Mouse (Mus musculus) CH12.LX (cell line): ENCODE measurements around the gene Fam185a. TPM values are rescaled to one million over a fixed set of nuclear protein-coding genes. Genes with fewer than 3 reads are reported as not detected.

ENCODE experiments used
- DNase-seq: peaks from one replicate; pipeline ENCODE4 v3.0.0-alpha.2; 2013; ENCODE audit errors: extremely low read depth
- H3K27ac ChIP-seq: 2 replicates; pipeline ENCODE4 v1.5.1; 2012; ENCODE audit warnings: low read depth, mild to moderate bottlenecking, control low read depth, moderate library complexity; ENCODE audit not compliant: insufficient read depth
- H3K27me3 ChIP-seq: replicated peaks from 2 replicates; pipeline ENCODE3; 2012; ENCODE audit warnings: inconsistent platforms
- H3K36me3 ChIP-seq, 2 experiments: replicated peaks in 1 of 2; 2 replicates each; pipeline versions ENCODE3 to v1.6.1; 2012; ENCODE audit warnings: inconsistent platforms in 1 of 2, low read length in 1 of 2, mild to moderate bottlenecking in 1 of 2, mixed read lengths in 1 of 2, moderate library complexity in 1 of 2; ENCODE audit not compliant: control insufficient read depth in 1 of 2, insufficient read depth in 1 of 2
- H3K4me1 ChIP-seq, 2 experiments: 2 replicates each; pipeline ENCODE4 v1.6.1; 2012; ENCODE audit warnings: inconsistent platforms in 1 of 2, moderate library complexity in 1 of 2; ENCODE audit not compliant: insufficient read depth in 2 of 2, control insufficient read depth in 1 of 2
- H3K4me2 ChIP-seq: 2 replicates; pipeline ENCODE4 v1.6.1; 2012; ENCODE audit warnings: low read depth, mild to moderate bottlenecking, control low read depth; ENCODE audit not compliant: poor library complexity, insufficient read depth, severe bottlenecking
- H3K4me3 ChIP-seq, 3 experiments: fragments of 150-350 bp in 1 of 3; sonication (generic) in 1 of 3; replicated peaks in 1 of 3; 2 replicates each; pipeline versions ENCODE3 to v1.5.1; 2011 to 2012; ENCODE audit warnings: low read depth in 2 of 3, low read length in 2 of 3, mild to moderate bottlenecking in 2 of 3, moderate library complexity in 2 of 3, control low read depth in 1 of 3, improper control_type of control experiment in 1 of 3, inconsistent platforms in 1 of 3, mixed read lengths in 1 of 3; ENCODE audit not compliant: poor library complexity in 1 of 3
- H3K79me2 ChIP-seq: replicated peaks from 2 replicates; pipeline ENCODE4 v1.6.1; 2012; ENCODE audit warnings: mild to moderate bottlenecking, moderate library complexity; ENCODE audit not compliant: control insufficient read depth, poor library complexity, insufficient read depth, severe bottlenecking; ENCODE audit errors: extremely low read depth
- H3K9ac ChIP-seq: 2 replicates; pipeline ENCODE4 v1.6.1; 2012; ENCODE audit warnings: low read depth, mild to moderate bottlenecking, control low read depth, moderate library complexity; ENCODE audit not compliant: insufficient read depth
- H3K9me3 ChIP-seq: replicated peaks from 2 replicates; pipeline ENCODE3; 2012; ENCODE audit warnings: low read length, inconsistent platforms, mixed read lengths
- BHLHE40 ChIP-seq: IDR thresholded peaks from 2 replicates; pipeline ENCODE4 v1.6.1; 2011; ENCODE audit warnings: mild to moderate bottlenecking, low read depth, low read length, improper control_type of control experiment
- CHD2 ChIP-seq: IDR thresholded peaks from 2 replicates; pipeline ENCODE4 v1.6.1; 2011; ENCODE audit warnings: low read length, improper control_type of control experiment
- E2F4 ChIP-seq: IDR thresholded peaks from 2 replicates; pipeline ENCODE4 v1.6.1; 2011; ENCODE audit warnings: low read depth, low read length, improper control_type of control experiment; ENCODE audit not compliant: insufficient replicate concordance
- EP300 ChIP-seq: IDR thresholded peaks from 2 replicates; pipeline ENCODE4 v1.6.1; 2011; ENCODE audit warnings: low read length, improper control_type of control experiment
- ETS1 ChIP-seq: conservative IDR thresholded peaks from 2 replicates; pipeline ENCODE4 v1.6.1; 2012; ENCODE audit warnings: low read depth, mild to moderate bottlenecking, inconsistent platforms, low read length, improper control_type of control experiment, moderate library complexity
- GABPA ChIP-seq: IDR thresholded peaks from 2 replicates; pipeline ENCODE4 v1.6.1; 2012; ENCODE audit warnings: low read depth, low read length, improper control_type of control experiment, inconsistent platforms; ENCODE audit not compliant: insufficient replicate concordance
- IRF4 ChIP-seq: IDR thresholded peaks from 2 replicates; pipeline ENCODE4 v1.6.1; 2014; ENCODE audit warnings: low read depth, mild to moderate bottlenecking, inconsistent platforms, low read length, improper control_type of control experiment
- JUN ChIP-seq: IDR thresholded peaks from 2 replicates; pipeline ENCODE4 v1.6.1; 2011; ENCODE audit warnings: low read depth, mild to moderate bottlenecking, low read length, improper control_type of control experiment, moderate library complexity; ENCODE audit not compliant: insufficient read depth
- JUND ChIP-seq: conservative IDR thresholded peaks from 2 replicates; pipeline ENCODE4 v1.6.1; 2011; ENCODE audit warnings: low read depth, low read length, improper control_type of control experiment
- KAT2A ChIP-seq: IDR thresholded peaks from 2 replicates; pipeline ENCODE4 v1.6.1; 2012; ENCODE audit warnings: low read length, improper control_type of control experiment, inconsistent platforms; ENCODE audit not compliant: insufficient replicate concordance
- MAFK ChIP-seq: IDR thresholded peaks from 2 replicates; pipeline ENCODE4 v1.6.1; 2011; ENCODE audit warnings: low read length, improper control_type of control experiment; ENCODE audit not compliant: insufficient replicate concordance
- MAX ChIP-seq: IDR thresholded peaks from 2 replicates; pipeline ENCODE4 v1.6.1; 2011; ENCODE audit warnings: low read length, improper control_type of control experiment
- MAZ ChIP-seq: IDR thresholded peaks from 2 replicates; pipeline ENCODE4 v1.6.1; 2012; ENCODE audit warnings: low read depth, mild to moderate bottlenecking, inconsistent platforms, low read length, improper control_type of control experiment, moderate library complexity
- MEF2A ChIP-seq: IDR thresholded peaks from 2 replicates; pipeline ENCODE4 v1.6.1; 2014; ENCODE audit warnings: low read depth, mild to moderate bottlenecking, inconsistent platforms, low read length, improper control_type of control experiment, borderline replicate concordance
- NELFE ChIP-seq: IDR thresholded peaks from 2 replicates; pipeline ENCODE4 v1.6.1; 2011; ENCODE audit warnings: low read depth, low read length, improper control_type of control experiment
- NRF1 ChIP-seq: IDR thresholded peaks from 2 replicates; pipeline ENCODE4 v1.6.1; 2014; ENCODE audit warnings: low read depth, mild to moderate bottlenecking, inconsistent platforms, low read length, improper control_type of control experiment, moderate library complexity
- PAX5 ChIP-seq: IDR thresholded peaks from 2 replicates; pipeline ENCODE4 v1.6.1; 2012; ENCODE audit warnings: low read length, inconsistent platforms, mixed read lengths
- POLR2A ChIP-seq: IDR thresholded peaks from 2 replicates; pipeline ENCODE4 v1.6.1; 2011; ENCODE audit warnings: low read depth, mild to moderate bottlenecking, improper control_type of control experiment, low read length
- RAD21 ChIP-seq: IDR thresholded peaks from 2 replicates; pipeline ENCODE4 v1.6.1; 2011; ENCODE audit warnings: low read depth, mild to moderate bottlenecking, low read length, improper control_type of control experiment, moderate library complexity
- RCOR1 ChIP-seq: conservative IDR thresholded peaks from 2 replicates; pipeline ENCODE4 v1.6.1; 2012; ENCODE audit warnings: low read depth, mild to moderate bottlenecking, inconsistent platforms, low read length, improper control_type of control experiment
- SIN3A ChIP-seq: IDR thresholded peaks from 2 replicates; pipeline ENCODE4 v1.6.1; 2012; ENCODE audit warnings: low read length, improper control_type of control experiment, inconsistent platforms
- SMC3 ChIP-seq: IDR thresholded peaks from 2 replicates; pipeline ENCODE4 v1.6.1; 2011; ENCODE audit warnings: low read depth, low read length, improper control_type of control experiment
- TBP ChIP-seq: conservative IDR thresholded peaks from 2 replicates; pipeline ENCODE4 v1.6.1; 2011; ENCODE audit warnings: low read depth, low read length, improper control_type of control experiment
- TCF12 ChIP-seq: IDR thresholded peaks from 2 replicates; pipeline ENCODE4 v1.6.1; 2014; ENCODE audit warnings: low read depth, mild to moderate bottlenecking, inconsistent platforms, low read length, improper control_type of control experiment
- USF1 ChIP-seq: IDR thresholded peaks from 2 replicates; pipeline ENCODE4 v1.6.1; 2014; ENCODE audit warnings: low read depth, mild to moderate bottlenecking, inconsistent platforms, low read length, improper control_type of control experiment
- USF2 ChIP-seq: conservative IDR thresholded peaks from 2 replicates; pipeline ENCODE4 v1.6.1; 2011; ENCODE audit warnings: low read depth, low read length, improper control_type of control experiment
- ZC3H11A ChIP-seq: IDR thresholded peaks from 2 replicates; pipeline ENCODE4 v1.6.1; 2012; ENCODE audit warnings: low read depth, mild to moderate bottlenecking, inconsistent platforms, low read length, improper control_type of control experiment
- ZKSCAN1 ChIP-seq: IDR thresholded peaks from 2 replicates; pipeline ENCODE4 v1.6.1; 2012; ENCODE audit warnings: low read depth, inconsistent platforms, low read length, improper control_type of control experiment, borderline replicate concordance
- ZMIZ1 ChIP-seq: IDR thresholded peaks from 2 replicates; pipeline ENCODE4 v1.6.1; 2012; ENCODE audit warnings: low read depth, mild to moderate bottlenecking, inconsistent platforms, low read length, improper control_type of control experiment
- ZNF384 ChIP-seq: IDR thresholded peaks from 2 replicates; pipeline ENCODE4 v1.6.1; 2012; ENCODE audit warnings: low read depth, low read length, improper control_type of control experiment, inconsistent platforms
- dilution Hi-C: fragments of 300-500 bp; cut with MboI; formaldehyde crosslinking; loops from 2 replicates; pipeline ENCODE4 v1.14.3; 2020; ENCODE audit warnings: low sequenced_read_pairs; ENCODE audit not compliant: extremely low pct_unique_long_range_greater_than_20kb, extremely low pct_ligation_motif_present
- in situ Hi-C: fragments of 300-500 bp; cut with MboI; formaldehyde crosslinking; loops from 3 replicates; pipeline ENCODE4 v1.14.3; 2019; ENCODE audit warnings: low sequenced_read_pairs, low pct_ligation_motif_present, low pct_unique_long_range_greater_than_20kb, mixed read lengths
- polyA plus RNA-seq: library from polyadenylated mRNA; unstranded; fragments of >175 nt; gene quantifications from 2 replicates; pipeline ENCODE4 v1.2.1, GENCODE M21; 2012; ENCODE audit warnings: low read depth; ENCODE audit not compliant: insufficient read length
- total RNA-seq, 2 experiments: library from RNA; depleted of rRNA; stranded (reverse); fragments of 300-350 nt in 1 of 2; fragments of >200 nt in 1 of 2; gene quantifications; 2 replicates each; pipeline ENCODE4 v1.2.3; 2012 to 2014

The Fam185a gene
- total and polyA plus RNA-seq, 3 experiments, result 13.4 to 30.6 (median 16.1) TPM

GRCm38 (mm10) chr5:21413322-21413721 lies 11.4 kb upstream of the Fam185a start:
- Histone ChIP-seq H3K4me2 (no peak overlapping the region), H3K9ac (no peak overlapping the region), H3K27me3 (no peaks in the 10 kb centered on the region), H3K36me3 (no peaks in the 10 kb centered on the region), H3K27ac (peak overlapping the region; percentile 91), H3K4me3 (no peak overlapping the region), H3K4me1 (peaks cover 25 to 42% of the 10 kb centered on the region in 2 experiments), H3K79me2 (no peaks in the 10 kb centered on the region), H3K9me3 (no peaks in the 10 kb centered on the region)
- DNase-seq, result no peak
- TF ChIP-seq SMC3, result no peak
- TF ChIP-seq KAT2A, result no peak
- no peak for TF ChIP-seq BHLHE40
- no peak for TF ChIP-seq E2F4
- TF ChIP-seq ETS1, result no peak
- TF ChIP-seq JUND, result no peak
- TF ChIP-seq POLR2A, result no peak
- no peak for TF ChIP-seq TBP
- TF ChIP-seq MEF2A, result no peak
- no peak for TF ChIP-seq IRF4
- no peak for TF ChIP-seq ZC3H11A
- TF ChIP-seq RAD21, result no peak
- TF ChIP-seq JUN, result no peak
- no peak for TF ChIP-seq CHD2
- no peak for TF ChIP-seq PAX5
- TF ChIP-seq USF1, result no peak
- TF ChIP-seq USF2, result no peak
- TF ChIP-seq ZNF384, result no peak
- dilution Hi-C loops (no loop called here), in situ Hi-C loops (loop anchor here (25.0 kb wide), 1 partner anchor 376 kb away; no protein-coding TSS in a partner anchor)

DNA sequence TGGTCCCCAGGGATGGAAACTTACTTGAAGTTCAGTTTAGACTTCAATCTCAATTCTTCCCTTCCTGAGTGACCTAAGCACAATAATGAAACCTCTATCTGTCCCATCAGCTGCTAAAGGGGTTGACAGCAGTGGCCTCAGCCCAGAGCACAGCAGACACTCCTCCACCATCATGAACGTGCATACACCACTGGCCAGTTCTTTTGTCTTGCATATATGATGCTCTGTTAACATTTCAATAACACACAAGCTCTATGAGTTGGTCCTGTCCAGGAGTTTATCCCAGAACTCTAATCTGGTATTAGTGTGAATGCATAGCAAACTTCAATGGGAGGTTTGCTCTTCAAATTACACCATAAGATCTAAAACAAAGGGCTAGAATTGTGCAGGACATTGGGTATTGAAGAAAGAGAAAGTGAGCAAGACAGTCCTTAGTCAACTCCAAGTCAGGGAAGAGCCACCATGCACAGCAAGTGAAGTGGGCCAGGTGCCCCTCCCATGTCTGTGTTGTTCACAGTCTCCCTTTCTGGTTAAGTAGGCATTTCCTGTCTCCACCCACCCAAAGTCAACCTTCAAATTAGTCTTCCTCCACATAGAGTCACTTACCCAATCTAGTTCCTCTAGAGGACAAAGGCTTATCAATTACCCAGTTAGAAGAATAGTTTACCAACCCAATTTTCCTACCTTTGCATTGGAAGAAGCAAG lies 10.5 kb upstream of the Fam185a start:
- H3K27ac ChIP-seq, result peak overlapping the region; percentile 55
- no peaks in the 10 kb centered on the region for H3K79me2 ChIP-seq
- TF ChIP-seq GABPA (no peak), TCF12 (no peak), MAX (no peak), NELFE (no peak), BHLHE40 (no peak), IRF4 (no peak), TBP (no peak), NRF1 (no peak), MAFK (no peak), MAZ (no peak), MEF2A (no peak), ZKSCAN1 (no peak), ZNF384 (no peak), ETS1 (no peak), ZMIZ1 (no peak), RCOR1 (no peak), SMC3 (no peak), EP300 (no peak), SIN3A (no peak), ZC3H11A (no peak)
- H3K9me3 ChIP-seq, result no peaks in the 10 kb centered on the region
- no peak overlapping the region for H3K9ac ChIP-seq
- dilution Hi-C loops, result no loop called here
- in situ Hi-C loops, result loop anchor here (25.0 kb wide), 1 partner anchor 377 kb away; no protein-coding TSS in a partner anchor
- H3K4me2 ChIP-seq, result peak overlapping the region; percentile 44; the same call in 1 of the 2 replicates
- no peak for DNase-seq
- H3K4me1 ChIP-seq, result peaks cover 25 to 42% of the 10 kb centered on the region in 2 experiments
- H3K36me3 ChIP-seq, result no peaks in the 10 kb centered on the region
- H3K4me3 ChIP-seq, result no peak overlapping the region
- no peaks in the 10 kb centered on the region for H3K27me3 ChIP-seq
